Mouse (Mus musculus): Measurements from ENCODE around the gene Satl1.

Gene Satl1

GRCm38 (mm10) chrX:112406679-112407078, at the start of gene Satl1:
Gene Satl1 (minus strand): TSS chrX:112406779.
- no peak for DNase-seq (ENCODE audit: low read depth, low spot score)

- no peak for DNase-seq (ENCODE audit: low read depth, low spot score)
Measured at GRCm38 (mm10) chrX:112438064-112438463, 31.5 kb upstream of the Satl1 start.

- DNase-seq (ENCODE audit: low read depth, low spot score): no peak
Measured at GRCm38 (mm10) chrX:112437580-112437979, 31.0 kb upstream of the Satl1 start.

- DNase-seq (ENCODE audit: low read depth, low spot score): peak; percentile 20
Measured at GRCm38 (mm10) chrX:112422998-112423397, 16.4 kb upstream of the Satl1 start.

- DNase-seq (ENCODE audit: low read depth, low spot score): no peak
Measured at GRCm38 (mm10) chrX:112412309-112412708, 5.7 kb upstream of the Satl1 start.

GRCm38 (mm10) chrX:112370577-112371410, 35.8 kb downstream of the Satl1 start:
- DNase-seq (ENCODE audit: low read depth, low spot score): peak; percentile 4

GRCm38 (mm10) chrX:112368426-112368825, 38.2 kb downstream of the Satl1 start:
- peak; percentile 7 for DNase-seq (ENCODE audit: low read depth, low spot score)

- peak; percentile 55 for DNase-seq (ENCODE audit: low read depth, low spot score)
Measured at GRCm38 (mm10) chrX:112348395-112348791, 58.2 kb downstream of the Satl1 start.

- peak; percentile 20 for DNase-seq (ENCODE audit: low read depth, low spot score)
Measured at GRCm38 (mm10) chrX:112347467-112348394, 58.8 kb downstream of the Satl1 start.

- peak; percentile 5 for DNase-seq (ENCODE audit: low read depth, low spot score)
Measured at GRCm38 (mm10) chrX:112339486-112339885, 67.1 kb downstream of the Satl1 start.

All from brain, adult 2 months (tissue).